Mouse (Mus musculus) limb, embryonic 11.5 days (tissue): ENCODE data around the gene Arsk. TPM values are rescaled to one million over a fixed set of nuclear protein-coding genes. Genes with fewer than 3 reads are reported as not detected.

Source experiments
- ATAC-seq: fragments of 200-750 bp; cut with Nextera tagmentation; 2 replicates; pipeline ENCODE4 v1.8.0; 2017; ENCODE audit warnings: low read depth; ENCODE audit not compliant: insufficient number of reproducible peaks, low FRiP score, low TSS enrichment
- DNase-seq: peaks from one replicate; pipeline ENCODE4 v3.0.0-alpha.2; 2015; ENCODE audit warnings: low spot score
- H3K27ac ChIP-seq: fragments of 300-500 bp; sonication (generic); replicated peaks from 2 replicates; pipeline ENCODE4 v1.5.1; 2014; ENCODE audit warnings: low read depth, mild to moderate bottlenecking, low read length
- H3K27me3 ChIP-seq: fragments of 300-500 bp; sonication (generic); 2 replicates; pipeline ENCODE4 v1.6.1; 2014; ENCODE audit warnings: mild to moderate bottlenecking, low read length, mixed read lengths; ENCODE audit not compliant: control insufficient read depth, insufficient read depth
- H3K36me3 ChIP-seq: fragments of 300-500 bp; sonication (generic); 2 replicates; pipeline ENCODE4 v1.6.1; 2014; ENCODE audit warnings: mild to moderate bottlenecking, low read length, moderate library complexity, mixed read lengths; ENCODE audit not compliant: control insufficient read depth, insufficient read depth
- H3K4me1 ChIP-seq: fragments of 300-500 bp; sonication (generic); 2 replicates; pipeline ENCODE4 v1.6.1; 2014; ENCODE audit warnings: low read length, mixed read lengths; ENCODE audit not compliant: control insufficient read depth, insufficient read depth
- H3K4me2 ChIP-seq: fragments of 300-500 bp; sonication (generic); 2 replicates; pipeline ENCODE4 v1.6.1; 2014; ENCODE audit warnings: low read depth, mild to moderate bottlenecking, moderate library complexity; ENCODE audit not compliant: severe bottlenecking
- H3K4me3 ChIP-seq: fragments of 300-500 bp; sonication (generic); 2 replicates; pipeline ENCODE4 v1.5.1; 2014; ENCODE audit warnings: low read depth, low read length
- H3K9ac ChIP-seq: fragments of 300-500 bp; sonication (generic); 2 replicates; pipeline ENCODE4 v1.6.1; 2014; ENCODE audit warnings: mild to moderate bottlenecking, low read length
- H3K9me3 ChIP-seq: fragments of 300-500 bp; sonication (generic); 2 replicates; pipeline ENCODE4 v1.6.1; 2016; ENCODE audit warnings: low read length; ENCODE audit not compliant: control insufficient read depth
- WGBS: fragments of 180-500 bp; shearing (Covaris S2); extraction: QIAGEN DNeasy Blood & Tissue Kit; methylation state at CpG from one replicate; pipeline ENCODE4 v1.1.7; 2014; 5-methylcytosine and 5-hydroxymethylcytosine counted together
- polyA plus RNA-seq: library from polyadenylated mRNA; unstranded; fragments of >200 nt; fragmentation: Nextera tagmentation; extraction: Ambion mirVana; gene quantifications from 2 replicates; pipeline ENCODE4 v1.2.1, GENCODE M21; 2014

Arsk gene
- polyA plus RNA-seq, 1 experiment from 2014 or later = 8.0 TPM

DNA sequence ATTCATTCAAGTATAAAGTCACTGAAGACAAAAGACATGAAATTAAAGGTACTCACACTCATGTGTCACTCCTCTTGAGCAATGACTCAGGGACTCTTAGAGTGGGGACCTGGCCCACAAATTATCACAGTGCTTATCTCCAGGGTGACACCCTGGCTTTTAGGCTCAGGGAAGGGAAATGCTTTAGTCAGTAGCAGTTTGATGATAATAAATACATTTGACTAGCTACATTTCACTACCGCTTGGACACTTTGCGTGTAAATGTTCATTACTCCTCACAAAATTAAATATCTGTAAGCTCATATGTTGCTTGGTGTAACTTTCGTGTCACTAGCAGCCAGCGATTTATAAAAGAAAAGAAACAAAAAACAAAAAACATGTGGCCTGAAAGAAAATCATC, 81.0 kb downstream of the Arsk start:
- DNase-seq = no peak
- Histone ChIP-seq H3K9ac (peak overlapping the region; percentile 12; the same call in 1 of the 2 replicates), H3K4me1 (no peaks in the 10 kb centered on the region), H3K4me3 (peak overlapping the region; percentile 75), H3K9me3 (no peaks in the 10 kb centered on the region), H3K27ac (no peak overlapping the region), H3K36me3 (no peaks in the 10 kb centered on the region), H3K4me2 (peak overlapping the region; percentile 63), H3K27me3 (no peaks in the 10 kb centered on the region)
- 77% methylated on average over 4 of the region's 4 CpGs for WGBS
- no peak for ATAC-seq

DNA sequence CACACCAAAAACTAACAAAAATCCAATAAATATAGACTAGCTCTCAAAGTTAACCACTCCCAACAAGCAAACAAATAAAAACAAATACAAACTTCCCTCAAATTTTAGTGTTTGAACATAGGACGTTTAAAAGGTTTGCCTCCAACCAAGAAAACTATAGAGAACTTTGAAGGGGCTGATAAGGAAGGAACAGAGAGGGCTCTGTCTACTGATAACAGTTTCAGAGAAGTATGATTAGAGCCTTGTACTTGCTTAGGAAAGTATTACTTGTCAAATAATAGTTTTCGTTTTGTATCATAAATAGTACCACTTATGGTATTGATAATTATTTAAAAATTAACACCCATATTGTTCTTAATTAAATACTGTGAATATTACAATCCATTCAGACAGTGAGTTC, 83.9 kb downstream of the Arsk start:
- H3K27me3 ChIP-seq = no peaks in the 10 kb centered on the region
- no peak overlapping the region for H3K4me3 ChIP-seq
- DNase-seq (no peak), ATAC-seq (no peak)
- no peak overlapping the region for H3K9ac ChIP-seq
- H3K36me3 ChIP-seq = no peaks in the 10 kb centered on the region
- no peaks in the 10 kb centered on the region for H3K4me1 ChIP-seq
- 88% methylated on average over 2 of the region's 2 CpGs for WGBS
- H3K9me3 ChIP-seq = no peaks in the 10 kb centered on the region
- H3K4me2 ChIP-seq = no peak overlapping the region
- H3K27ac ChIP-seq = no peak overlapping the region

Other genes with a start within 250 kb of the Arsk start
- 84.2 and 90.7 TPM in 2 replicates for gene Rhobtb3, start 154.7 kb downstream of the Arsk start, polyA plus RNA-seq
- gene Spata9, start 131.5 kb downstream of the Arsk start, polyA plus RNA-seq = 0.43 and 0.68 TPM in 2 replicates
- gene Rfesd, start 79.9 kb downstream of the Arsk start, polyA plus RNA-seq = 19.1 and 21.8 TPM in 2 replicates
- 0.11 and 0.37 TPM in 2 replicates for gene Gpr150, start 41.7 kb downstream of the Arsk start, polyA plus RNA-seq
- 20.1 and 20.6 TPM in 2 replicates for gene Ttc37, start 74 bp upstream of the Arsk start, polyA plus RNA-seq
- gene Fam81b, start 206.4 kb upstream of the Arsk start, polyA plus RNA-seq = not detected in 2 replicates